Mouse (Mus musculus): ENCODE measurements at regions not wholly inside any gene's neighbourhood (a gene's known extent, or its start where the extent isn't known, plus 50 kb on each side); places are given as distances from the start of the nearest gene placed in this dataset.
A peak's percentile ranks its signal among the peaks of the same experiment; 100 is the strongest.

DNA sequence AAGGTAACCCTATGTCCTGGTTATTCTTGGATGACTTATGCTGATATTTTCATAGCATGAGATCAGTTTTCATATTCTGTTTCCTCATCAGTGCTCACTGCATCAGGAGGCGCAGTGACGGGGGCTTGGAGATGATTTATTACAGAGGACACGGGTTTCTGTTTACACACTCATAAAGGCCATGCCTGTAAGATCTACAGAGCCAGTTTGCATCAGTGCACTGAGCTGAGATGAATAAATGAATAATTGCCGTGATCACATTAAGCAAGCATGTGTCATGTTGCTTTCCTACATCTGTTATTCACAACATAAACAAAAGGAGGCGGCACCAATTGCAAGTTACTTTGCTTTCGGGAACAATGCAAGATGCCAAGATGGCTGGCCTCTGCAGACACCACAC lies 271.6 kb downstream of the Rnf144a start:
- no peak for DNase-seq (ENCODE audit: low spot score)

- peak; percentile 50 for DNase-seq (ENCODE audit: low spot score)
Measured at GRCm38 (mm10) chr12:26130811-26131210, 284.2 kb downstream of the Rnf144a start.

- no peak for DNase-seq (ENCODE audit: low spot score)
Measured at GRCm38 (mm10) chr12:26130011-26130410, 285.0 kb downstream of the Rnf144a start.

DNA sequence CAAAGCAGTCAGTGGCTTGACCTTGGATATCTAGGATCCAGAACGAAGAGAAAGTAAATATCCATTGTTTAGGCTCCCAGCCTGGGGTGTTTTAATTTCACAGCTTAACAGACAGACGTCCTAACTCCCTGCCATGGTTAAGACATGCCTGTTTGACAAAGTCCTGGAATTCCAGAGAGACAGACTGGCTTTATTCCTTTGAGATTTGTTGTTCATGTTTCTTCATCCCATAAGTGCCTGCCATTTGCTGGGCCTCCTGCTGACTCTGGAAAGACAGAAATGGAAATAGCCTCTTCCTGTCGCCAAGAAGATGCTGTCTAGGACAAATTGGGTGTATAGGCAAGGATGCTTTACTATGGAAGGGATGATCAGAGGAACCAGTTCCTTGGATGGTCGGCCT lies 285.5 kb downstream of the Rnf144a start:
- DNase-seq (ENCODE audit: low spot score): no peak

GRCm38 (mm10) chr12:26128851-26129250 lies 286.2 kb downstream of the Rnf144a start:
- DNase-seq (ENCODE audit: low spot score): no peak

GRCm38 (mm10) chr12:26126260-26126659 lies 288.8 kb downstream of the Rnf144a start:
- DNase-seq (ENCODE audit: low spot score): no peak

DNA sequence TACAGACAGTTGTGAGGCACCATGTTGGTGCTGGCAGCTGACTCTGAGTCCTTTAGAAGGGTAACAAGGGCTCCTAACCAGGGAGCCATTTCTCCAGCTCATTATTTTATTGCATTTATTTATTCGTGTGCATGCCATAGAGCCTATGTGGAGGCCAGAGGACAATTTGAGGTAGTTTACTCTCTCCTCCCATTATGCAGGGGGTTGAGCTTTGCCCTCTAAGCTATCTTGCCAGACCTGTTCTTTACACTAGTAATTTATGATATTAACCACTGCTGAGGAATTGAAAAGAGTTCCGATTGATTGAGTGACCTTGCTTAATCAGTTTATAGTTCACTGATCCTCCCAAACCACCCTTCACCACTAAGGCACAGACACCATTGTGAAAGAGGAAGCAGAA lies 290.8 kb downstream of the Rnf144a start:
- DNase-seq (ENCODE audit: low spot score): no peak

- peak; percentile 25 for DNase-seq (ENCODE audit: low spot score)
Measured at GRCm38 (mm10) chr12:26115339-26115912, 299.6 kb downstream of the Rnf144a start.

- DNase-seq (ENCODE audit: low spot score): peak; percentile 60
Measured at GRCm38 (mm10) chr12:26112166-26113019, 302.7 kb downstream of the Rnf144a start.

- DNase-seq (ENCODE audit: low spot score): no peak
Measured at GRCm38 (mm10) chr12:26109866-26110265, 305.2 kb downstream of the Rnf144a start.

DNA sequence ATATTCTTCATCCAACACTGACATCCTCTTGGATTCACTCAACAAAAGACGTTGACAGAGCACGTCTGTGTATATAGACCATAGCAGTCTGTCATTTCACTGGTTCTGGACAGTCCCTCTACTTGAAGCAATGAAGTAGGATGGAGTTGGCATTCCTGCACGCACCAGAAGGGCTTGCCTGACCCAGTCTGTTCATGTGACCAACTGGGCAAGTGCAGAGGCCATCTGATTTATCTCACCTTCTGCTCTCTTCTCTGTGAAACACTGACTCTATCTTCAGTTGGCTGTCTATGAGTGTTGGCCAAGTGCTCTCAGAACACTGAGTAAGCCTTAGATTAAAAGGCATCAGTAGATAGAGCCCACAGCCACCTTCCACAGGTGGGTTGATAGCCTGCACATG lies 310.7 kb downstream of the Rnf144a start:
- DNase-seq (ENCODE audit: low spot score): no peak

GRCm38 (mm10) chr12:26102384-26102783 lies 312.7 kb downstream of the Rnf144a start:
- no peak for DNase-seq (ENCODE audit: low spot score)

DNA sequence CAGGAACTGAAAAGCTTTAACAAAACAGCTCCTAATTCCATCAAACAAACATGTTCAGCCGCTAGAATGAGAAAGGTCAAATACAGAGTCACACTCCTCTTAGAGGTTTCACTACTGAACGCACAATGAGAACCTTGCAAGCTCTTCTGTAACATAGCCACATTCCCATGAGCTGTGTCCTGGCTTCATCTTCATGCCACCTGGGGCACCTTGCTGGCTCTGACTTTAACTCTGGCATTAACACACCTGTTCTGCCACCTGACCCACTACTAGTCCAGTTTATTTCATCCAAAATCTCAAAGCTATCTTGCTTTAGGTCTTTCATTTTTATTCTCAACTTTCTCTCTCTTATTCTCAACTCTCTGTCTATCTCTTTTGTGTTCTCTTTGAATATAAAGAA lies 314.9 kb downstream of the Rnf144a start:
- no peak for DNase-seq (ENCODE audit: low spot score)

DNA sequence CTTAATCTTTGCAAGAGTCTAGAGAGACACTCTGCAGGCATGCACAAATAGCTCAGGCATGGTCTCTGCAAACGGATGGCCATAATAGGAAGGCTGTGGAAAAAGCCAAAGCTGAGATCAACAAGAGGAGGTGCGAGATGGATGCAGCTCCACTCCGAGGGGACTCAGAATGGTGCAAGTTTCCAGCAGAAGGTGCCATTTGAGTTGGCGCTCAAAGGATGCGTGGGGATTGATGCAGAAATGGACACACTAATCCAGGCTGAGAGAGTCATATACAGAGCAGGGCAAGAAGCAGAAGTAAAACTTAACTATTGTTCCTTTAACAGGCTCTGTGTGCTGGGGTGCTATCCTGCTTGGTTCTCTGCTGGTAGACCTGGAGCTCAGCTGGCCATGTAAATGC lies 315.9 kb downstream of the Rnf144a start:
- DNase-seq (ENCODE audit: low spot score): no peak

GRCm38 (mm10) chr12:26092311-26092710 lies 322.7 kb downstream of the Rnf144a start:
- DNase-seq (ENCODE audit: low spot score): no peak

DNA sequence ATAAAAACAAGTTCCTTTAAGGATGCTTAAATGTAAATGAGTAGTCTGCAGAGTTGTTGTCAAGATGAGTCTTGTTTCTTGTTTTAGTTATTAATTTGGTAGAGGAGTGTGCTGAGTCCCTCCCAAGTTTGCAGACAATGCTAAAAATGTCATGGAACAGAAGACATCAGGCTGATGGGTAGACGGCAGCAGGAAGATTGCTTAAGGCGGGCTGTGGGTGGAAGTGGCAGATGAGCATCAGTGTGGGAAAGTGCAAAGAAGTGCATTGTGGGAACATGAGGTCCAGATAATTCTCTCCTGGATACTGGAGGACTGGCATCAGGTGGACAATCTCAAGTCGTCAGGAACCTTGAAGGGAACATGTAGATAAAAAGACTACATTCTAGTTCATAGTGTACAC lies 323.2 kb downstream of the Rnf144a start:
- no peak for DNase-seq (ENCODE audit: low spot score)

- DNase-seq (ENCODE audit: low spot score): no peak
Measured at GRCm38 (mm10) chr12:26088389-26088788, 326.7 kb downstream of the Rnf144a start.

DNA sequence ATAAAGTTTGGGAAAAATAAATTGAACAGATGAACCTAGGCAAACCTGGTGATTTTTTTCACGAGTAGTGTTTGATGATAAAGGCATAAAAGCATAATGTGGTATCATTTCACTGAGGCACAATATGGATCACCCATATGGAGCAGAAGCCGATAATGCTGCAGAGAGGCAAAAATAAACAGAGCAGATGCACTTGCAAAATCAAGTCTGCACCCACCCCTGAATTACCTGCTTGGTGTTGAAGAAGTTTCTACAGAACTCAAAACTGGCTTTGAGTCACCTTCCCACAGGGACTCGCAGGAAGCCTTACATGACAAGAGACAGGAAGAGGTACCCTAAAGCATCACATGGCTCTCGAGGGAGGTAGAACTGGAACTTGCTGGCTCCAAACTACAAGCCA lies 328.1 kb downstream of the Rnf144a start:
- DNase-seq (ENCODE audit: low spot score): peak; percentile 63

DNA sequence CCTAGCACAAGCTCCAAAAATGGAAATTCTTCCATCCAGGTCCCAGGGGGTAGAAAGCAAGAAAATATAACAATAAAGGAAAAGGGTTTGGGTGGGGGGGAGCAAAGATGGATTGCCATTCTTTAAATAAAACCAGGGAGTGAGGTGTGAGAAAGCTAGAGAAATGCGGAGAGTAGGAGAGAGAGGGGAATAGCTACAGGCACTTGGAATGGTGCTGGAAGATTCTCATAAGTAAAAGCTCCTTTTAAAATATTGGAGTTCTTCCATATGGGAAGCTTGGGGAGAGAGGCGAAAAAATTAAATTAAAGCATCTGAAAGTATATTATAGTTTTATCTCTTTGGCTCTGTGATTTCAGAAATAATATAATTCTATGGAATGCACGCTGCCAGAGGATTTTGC lies 328.6 kb downstream of the Rnf144a start:
- no peak for DNase-seq (ENCODE audit: low spot score)

DNA sequence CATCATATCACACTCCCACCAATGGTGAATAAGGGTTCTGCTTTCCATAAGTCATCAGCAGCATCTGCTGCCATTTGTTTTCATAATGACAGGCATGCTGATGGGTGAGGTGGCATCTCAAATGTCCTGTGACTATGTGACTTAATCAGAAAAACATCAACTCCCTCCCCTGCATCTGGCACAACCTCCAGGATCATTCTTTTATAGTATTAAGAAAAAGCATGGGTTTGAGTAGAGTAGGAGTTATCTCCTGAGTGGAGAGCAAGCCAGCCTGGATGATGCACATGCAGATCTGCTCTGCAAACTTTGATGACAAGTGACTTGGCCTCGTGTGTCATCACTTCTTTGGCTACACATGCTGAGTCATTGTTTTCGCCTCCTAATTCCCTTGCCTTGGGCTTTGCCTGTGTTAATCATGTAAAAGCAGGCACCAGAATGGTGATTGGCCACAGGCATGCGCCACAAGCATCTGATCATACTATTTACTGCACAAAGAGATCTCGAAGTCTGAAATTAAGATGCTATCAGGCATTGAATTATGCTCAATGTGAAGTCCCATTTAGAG lies 335.9 kb downstream of the Rnf144a start:
- DNase-seq (ENCODE audit: low spot score): no peak

GRCm38 (mm10) chr12:26075638-26076254 lies 339.3 kb downstream of the Rnf144a start:
- no peak for DNase-seq (ENCODE audit: low spot score)

DNA sequence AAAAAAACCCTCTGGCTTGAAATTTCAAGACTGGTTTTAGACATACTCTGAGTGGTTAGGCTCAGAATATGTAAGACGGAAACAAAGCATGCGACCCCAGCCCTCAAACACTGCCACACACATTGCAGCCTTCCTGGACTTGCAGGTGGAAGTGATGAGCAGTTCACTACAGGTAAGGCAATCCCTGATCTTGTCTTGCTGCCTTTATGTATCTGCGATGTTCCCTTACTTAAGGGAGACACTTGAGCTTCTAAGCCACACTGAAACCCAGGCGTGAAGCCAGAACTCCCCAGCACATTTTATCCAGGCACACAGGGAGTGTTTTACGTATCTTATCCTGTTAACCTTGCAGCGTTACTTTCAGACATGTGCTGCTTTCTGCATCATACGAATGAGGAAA lies 342.9 kb downstream of the Rnf144a start:
- DNase-seq (ENCODE audit: low spot score): no peak

DNA sequence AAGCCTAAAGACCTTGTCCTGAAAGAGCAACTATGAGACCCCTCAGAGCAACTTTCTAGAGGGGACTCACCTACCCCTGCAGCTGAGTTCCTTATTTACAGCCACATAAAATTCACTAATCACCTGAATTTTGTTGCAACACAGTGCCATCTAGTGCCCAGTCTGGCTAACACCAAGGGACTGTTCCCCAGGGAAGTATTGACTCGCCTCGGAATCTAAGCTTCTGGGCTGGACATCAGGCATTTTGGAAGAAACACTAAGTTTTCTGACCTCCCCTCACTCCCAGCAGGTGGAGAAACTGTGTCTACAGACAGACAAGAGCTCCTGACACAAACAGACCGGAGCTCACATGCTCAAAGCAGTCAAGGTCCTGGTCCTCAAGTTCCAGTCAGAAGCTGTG lies 343.4 kb downstream of the Rnf144a start:
- peak; percentile 71 for DNase-seq (ENCODE audit: low spot score)
